Mouse (Mus musculus): ENCODE measurements around the gene Prr7.
A peak's percentile ranks its signal among the peaks of the same experiment; 100 is the strongest.

The Prr7 gene

DNA sequence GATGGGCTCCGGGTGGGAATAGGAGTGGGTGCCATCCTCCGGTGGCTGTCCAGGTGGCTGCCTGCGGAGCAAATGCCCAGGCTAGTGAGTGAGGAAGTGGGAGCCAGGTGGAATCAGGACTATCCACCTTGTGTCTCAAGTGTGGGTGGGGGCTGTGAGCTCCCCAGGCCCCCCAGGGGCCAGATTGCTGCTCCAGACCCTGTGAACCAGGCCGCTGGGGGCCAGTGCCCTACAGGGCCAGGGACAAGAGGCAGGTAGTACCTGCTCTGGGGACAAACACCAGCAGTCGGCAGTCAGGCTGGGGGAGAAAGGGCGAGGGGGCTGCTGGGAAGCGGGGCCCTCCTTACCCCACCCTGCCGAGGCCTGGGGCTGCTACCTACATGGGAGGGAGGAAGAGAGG lies 12.2 kb downstream of the Prr7 start:
- no peak for DNase-seq (ENCODE audit: low spot score in 2 of 2)

DNA sequence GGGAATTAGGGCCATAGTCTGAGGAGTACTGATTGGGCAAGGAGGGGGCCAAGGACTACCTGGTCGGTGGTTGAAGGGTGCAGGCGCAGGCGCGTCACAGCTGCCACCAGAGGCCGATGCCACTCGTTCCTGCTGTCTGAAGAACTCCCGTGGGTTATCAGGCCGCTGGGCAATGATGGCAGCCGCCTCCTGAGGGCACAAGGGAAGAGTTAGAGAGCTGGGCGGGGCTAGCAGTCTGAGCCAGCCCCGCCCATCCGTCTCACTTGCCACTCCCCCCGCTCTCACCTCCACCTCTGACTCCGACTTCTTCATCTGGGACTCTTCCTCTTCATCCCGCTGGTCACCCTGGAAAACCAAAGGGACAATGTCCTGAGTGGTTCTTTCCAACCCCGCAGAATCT lies 13.4 kb downstream of the Prr7 start:
- no peak for DNase-seq (ENCODE audit: low spot score in 2 of 2)

DNA sequence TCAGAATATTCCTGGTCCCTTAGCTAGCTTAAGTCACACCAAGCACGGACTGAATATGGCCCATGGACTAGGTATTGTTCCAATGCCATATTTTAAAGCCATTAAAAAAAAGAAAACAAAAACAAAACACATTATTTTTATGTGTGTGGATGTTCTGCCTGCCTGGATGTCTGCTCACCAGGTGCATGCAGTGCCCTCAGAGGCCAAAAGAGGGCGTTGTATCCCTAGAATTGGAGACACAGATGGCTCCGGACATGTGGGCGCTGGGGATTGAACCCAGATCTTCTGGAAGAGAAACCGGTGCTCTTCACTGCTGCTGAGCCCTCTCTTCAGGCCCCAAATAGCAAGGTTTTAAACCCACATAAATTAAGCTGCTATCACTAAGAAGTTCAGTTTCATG lies 14.0 kb downstream of the Prr7 start:
- DNase-seq (ENCODE audit: low spot score in 2 of 2): no peak

DNA sequence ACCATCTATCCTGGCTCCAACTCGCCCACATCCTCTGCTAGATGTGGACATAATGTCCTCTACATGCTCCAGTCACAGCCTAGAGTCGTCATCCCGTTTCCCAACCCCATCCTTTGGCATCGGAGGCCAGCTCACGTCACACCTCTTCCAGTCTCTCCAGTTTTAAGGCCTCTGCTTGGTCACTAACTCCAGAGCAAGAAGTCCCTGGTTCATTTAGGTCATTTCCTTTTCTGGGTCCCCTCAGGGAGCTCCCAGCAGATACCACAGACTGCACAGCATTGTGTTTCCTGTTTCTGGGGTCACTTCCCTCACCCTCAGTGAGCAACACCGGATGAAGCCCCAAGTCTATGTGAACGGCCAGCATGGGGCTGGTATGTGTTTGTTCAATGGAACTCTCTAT lies 14.9 kb downstream of the Prr7 start:
- DNase-seq (ENCODE audit: low spot score in 2 of 2): no peak

DNA sequence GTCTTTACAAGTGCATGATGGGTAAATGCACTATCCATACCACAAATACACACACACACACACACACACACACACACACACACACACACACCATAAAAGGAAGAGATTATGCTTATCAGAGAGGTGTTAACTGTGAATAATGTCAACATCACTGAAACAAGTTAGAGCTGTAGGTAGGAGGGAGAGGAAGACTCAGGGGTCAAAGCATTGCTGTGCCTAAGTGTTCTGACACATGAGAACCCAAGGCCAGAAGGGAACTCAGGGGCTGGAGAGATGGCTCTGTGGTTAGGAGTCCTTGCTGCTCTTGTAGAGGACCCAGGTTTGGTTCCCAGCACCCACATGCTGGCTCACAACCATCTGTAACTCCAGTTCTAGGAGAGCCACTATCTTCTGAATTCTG lies 15.9 kb downstream of the Prr7 start:
- no peak for DNase-seq (ENCODE audit: low spot score in 2 of 2)

DNA sequence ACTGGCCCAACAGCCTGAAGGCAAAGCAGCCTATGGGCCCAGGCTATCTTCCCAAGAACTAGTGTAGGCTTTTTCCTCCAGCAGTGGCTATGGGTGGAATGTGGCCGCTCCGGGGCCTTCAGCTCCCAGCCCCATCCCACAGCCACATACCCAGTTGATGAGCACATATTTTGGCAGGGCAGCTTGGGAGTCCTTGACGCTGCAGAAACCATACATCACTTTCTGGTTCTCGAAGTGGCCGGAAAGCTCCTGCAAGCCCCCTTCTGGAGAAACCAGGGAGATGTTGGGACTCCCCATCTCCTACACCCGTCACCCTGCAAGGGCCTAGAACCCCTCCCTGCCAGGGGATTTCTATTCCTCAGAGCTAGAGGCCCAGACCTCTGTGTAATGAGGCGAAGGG lies 18.5 kb downstream of the Prr7 start:
- DNase-seq (ENCODE audit: low spot score in 2 of 2): peak in 1 of 2 experiments; percentile 56

DNA sequence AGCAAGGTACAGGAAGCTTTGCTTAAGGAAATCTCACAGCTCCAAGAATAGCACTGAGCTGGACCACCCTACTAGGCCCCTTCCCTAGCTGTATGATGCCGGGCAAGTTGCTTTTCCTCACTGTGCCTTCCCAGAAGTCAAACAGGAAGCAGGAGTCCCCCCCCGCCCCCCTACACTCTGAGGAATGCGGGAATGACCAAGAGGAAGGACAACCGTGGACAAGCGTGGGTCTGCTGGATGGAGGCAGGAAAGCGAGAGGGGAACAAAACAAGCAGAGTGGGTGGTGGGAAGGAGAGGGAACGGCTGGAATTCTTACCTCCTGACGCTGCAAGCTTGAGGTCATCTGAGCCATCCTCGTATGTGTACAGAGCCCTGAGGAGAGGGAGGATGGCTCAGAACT lies 19.0 kb downstream of the Prr7 start:
- DNase-seq (ENCODE audit: low spot score in 2 of 2): no peak

- DNase-seq (ENCODE audit: low spot score in 2 of 2): no peak
These were observed 19.5 kb downstream of the Prr7 start for GRCm38 (mm10) chr13:55483593-55483992.

GRCm38 (mm10) chr13:55484520-55485088 lies 20.5 kb downstream of the Prr7 start:
- no peak for DNase-seq (ENCODE audit: low spot score in 2 of 2)

- no peak for DNase-seq (ENCODE audit: low spot score in 2 of 2)
These were observed 22.1 kb downstream of the Prr7 start for GRCm38 (mm10) chr13:55486029-55486794.

GRCm38 (mm10) chr13:55486916-55487577 lies 23.0 kb downstream of the Prr7 start:
- DNase-seq (ENCODE audit: low spot score in 2 of 2): no peak

GRCm38 (mm10) chr13:55487578-55488498 lies 23.8 kb downstream of the Prr7 start, which contains the start of gene Dbn1:
TSS of gene Dbn1 (minus strand) at chr13:55488111.
- DNase-seq (ENCODE audit: low spot score in 2 of 2): peak in 1 of 2 experiments; percentile 51

- no peak for DNase-seq (ENCODE audit: low spot score in 2 of 2)
These were observed 30.2 kb downstream of the Prr7 start for GRCm38 (mm10) chr13:55494257-55494656.

- no peak for DNase-seq (ENCODE audit: low spot score in 2 of 2)
These were observed 31.0 kb downstream of the Prr7 start for GRCm38 (mm10) chr13:55494883-55495621.

DNA sequence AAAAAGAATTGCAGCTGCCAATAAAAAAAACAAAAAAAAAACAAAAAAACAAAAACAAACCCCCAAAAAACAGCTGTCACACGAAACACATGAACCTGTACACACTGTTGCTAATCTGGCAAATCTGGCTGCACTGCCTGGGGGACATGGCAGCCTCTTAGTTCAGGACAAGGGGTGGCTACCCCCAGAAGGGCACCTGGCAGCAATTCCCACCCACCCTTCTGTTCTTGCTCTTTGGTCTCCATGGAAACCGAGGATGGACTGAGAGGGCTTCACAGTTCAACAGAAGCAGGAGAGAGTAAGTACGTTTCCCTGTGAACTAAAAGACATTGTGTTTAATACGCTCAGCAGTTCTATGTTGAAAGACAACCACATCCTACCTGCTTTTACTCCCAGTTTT lies 31.6 kb downstream of the Prr7 start:
- DNase-seq (ENCODE audit: low spot score in 2 of 2): no peak

GRCm38 (mm10) chr13:55496661-55497060 lies 32.6 kb downstream of the Prr7 start:
- no peak for DNase-seq (ENCODE audit: low spot score in 2 of 2)

DNA sequence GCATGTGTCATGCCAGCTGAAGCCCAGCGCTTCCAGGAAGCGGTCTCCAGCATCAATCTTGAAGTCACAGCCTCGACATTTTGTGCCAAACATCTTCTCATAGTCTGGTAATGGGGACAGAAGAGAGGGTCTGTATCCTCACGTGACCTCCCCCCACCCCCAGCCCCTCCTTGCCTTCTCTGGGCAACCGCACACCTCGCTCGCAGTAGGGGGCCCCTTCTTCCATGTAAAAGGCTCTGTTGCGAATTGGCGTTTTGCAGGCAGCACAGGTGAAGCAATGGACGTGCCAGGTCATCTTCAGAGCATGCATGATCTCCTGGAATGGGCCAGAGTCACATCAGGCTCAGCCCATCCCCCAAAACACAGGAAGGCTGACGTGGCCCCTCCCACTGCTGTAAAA lies 34.8 kb downstream of the Prr7 start:
- no peak for DNase-seq (ENCODE audit: low spot score in 2 of 2)

GRCm38 (mm10) chr13:55500575-55500974 lies 36.5 kb downstream of the Prr7 start:
- no peak for DNase-seq (ENCODE audit: low spot score in 2 of 2)

- no peak for DNase-seq (ENCODE audit: low spot score in 2 of 2)
These were observed 38.3 kb downstream of the Prr7 start for GRCm38 (mm10) chr13:55502405-55502804.

GRCm38 (mm10) chr13:55504390-55504789 lies 40.3 kb downstream of the Prr7 start:
- no peak for DNase-seq (ENCODE audit: low spot score in 2 of 2)

GRCm38 (mm10) chr13:55505810-55506209 lies 41.7 kb downstream of the Prr7 start:
- DNase-seq (ENCODE audit: low spot score in 2 of 2): no peak
